Mouse (Mus musculus) layer of hippocampus, adult 11-12 months (tissue): ENCODE data around the gene Dhrs11.

Source experiments
- DNase-seq: peaks from one replicate; pipeline ENCODE4 v3.0.0; 2022; ENCODE audit warnings: low spot score

Dhrs11 gene

DNA sequence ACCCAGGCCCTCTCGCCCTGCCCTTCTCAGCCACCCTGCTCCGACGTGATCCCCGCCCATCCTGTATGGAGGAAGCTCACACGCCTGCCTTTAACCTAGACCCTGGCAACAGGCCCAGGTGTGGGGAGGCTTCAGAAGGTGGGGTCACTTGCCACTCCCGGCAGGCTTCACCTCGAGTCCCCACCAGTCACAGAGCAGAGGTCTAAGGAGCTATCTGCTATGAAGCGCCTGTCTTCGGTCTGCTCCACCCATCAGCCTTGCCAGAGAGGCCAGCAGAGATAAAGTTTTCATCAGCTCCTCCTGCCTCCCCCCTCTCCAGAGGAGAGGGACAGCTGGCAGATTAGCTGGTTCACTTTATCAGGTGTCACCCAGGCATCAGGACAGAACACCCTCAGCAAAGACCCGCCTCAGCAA, 5.3 kb downstream of the Dhrs11 start:
- DNase-seq: no peak

DNA sequence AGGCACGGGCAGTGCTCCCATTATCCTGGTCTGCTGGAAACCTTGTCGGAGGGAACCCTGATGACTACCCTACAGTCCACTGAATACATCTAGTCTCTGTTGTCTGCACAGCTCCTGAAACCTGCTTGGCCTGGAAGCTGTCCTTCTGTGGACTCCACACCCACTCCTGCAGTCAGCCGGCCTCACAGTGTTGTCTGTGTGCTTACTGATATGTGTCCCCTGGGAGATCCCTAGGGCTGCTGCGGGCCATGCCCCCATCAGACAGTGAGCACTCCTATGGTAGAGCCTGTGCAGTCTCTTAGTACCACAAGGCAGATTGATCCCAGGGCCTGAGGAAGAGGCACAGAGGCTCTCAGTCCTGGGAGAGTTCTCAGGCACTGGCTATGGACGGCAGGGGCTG, 6.3 kb downstream of the Dhrs11 start:
- DNase-seq: no peak

DNA sequence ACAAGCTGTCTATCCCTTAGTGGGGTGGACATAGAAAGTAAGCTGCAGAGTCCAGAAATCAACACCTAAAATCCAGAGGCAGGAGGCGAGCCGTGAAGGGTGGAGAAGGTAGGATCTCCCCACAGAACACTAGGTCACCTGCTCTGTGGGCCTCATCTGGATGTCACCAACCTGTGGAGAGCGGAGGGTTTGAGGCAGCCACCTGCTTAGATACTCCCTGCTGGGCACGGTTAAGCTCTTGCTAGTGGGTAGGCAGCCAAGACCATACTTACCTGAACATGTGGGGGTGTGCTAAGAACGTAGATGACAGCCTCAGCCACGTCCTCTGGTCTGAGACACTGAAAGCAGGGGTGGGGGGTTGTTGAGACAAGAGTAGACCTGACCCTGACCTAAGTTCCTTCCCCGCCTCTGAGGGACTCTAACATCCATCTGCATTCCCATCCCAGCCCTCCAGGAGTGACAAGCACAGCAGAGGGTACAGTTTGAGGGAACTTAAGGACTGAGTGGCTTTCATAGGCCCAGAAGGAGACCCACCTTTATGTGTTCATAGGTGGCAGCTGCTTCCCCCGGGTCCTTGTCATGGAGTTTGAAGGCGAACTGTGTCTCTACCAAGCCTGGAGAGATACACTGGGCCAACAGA, 7.5 kb downstream of the Dhrs11 start:
- no peak for DNase-seq

DNA sequence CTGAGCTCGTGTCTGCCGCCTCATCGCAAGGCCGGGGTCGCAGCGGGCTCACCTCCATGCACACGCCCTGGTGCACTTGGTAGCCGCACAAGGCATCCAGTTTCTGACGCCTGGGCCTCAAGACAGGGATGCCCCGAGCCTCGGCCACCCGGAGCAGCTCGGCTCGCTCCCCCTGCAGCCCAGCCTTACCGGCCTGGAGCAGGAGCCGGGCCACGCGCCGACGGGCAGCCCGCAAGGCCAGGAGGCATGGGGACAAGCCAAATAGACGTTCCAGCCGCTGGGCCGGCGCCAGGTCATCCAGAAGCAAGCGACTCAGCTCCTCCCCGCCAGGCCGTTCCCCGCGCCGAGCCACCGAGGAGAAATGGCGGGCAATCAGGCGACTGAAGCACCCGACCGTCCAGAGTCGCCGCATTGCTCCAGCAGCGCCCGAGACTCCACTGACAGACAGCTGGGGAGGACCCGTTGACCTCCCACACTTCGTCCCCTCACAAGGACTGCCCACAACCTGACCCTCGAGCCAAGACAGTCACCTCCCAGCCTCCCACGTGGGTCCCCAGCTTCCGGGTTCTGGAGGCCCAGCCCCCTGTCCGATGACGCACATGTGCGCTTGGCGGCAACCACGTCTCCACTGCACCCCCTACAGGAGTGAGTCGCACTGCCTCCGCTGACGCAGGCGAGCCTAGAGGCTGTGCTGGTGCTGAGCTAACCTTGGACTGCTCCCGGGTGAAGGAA, 9.7 kb downstream of the Dhrs11 start, which contains the start of gene Mrm1:
Gene Mrm1 (minus strand): TSS at position 555 of the 732 bp plus-strand sequence.
- DNase-seq: peak; percentile 94

DNA sequence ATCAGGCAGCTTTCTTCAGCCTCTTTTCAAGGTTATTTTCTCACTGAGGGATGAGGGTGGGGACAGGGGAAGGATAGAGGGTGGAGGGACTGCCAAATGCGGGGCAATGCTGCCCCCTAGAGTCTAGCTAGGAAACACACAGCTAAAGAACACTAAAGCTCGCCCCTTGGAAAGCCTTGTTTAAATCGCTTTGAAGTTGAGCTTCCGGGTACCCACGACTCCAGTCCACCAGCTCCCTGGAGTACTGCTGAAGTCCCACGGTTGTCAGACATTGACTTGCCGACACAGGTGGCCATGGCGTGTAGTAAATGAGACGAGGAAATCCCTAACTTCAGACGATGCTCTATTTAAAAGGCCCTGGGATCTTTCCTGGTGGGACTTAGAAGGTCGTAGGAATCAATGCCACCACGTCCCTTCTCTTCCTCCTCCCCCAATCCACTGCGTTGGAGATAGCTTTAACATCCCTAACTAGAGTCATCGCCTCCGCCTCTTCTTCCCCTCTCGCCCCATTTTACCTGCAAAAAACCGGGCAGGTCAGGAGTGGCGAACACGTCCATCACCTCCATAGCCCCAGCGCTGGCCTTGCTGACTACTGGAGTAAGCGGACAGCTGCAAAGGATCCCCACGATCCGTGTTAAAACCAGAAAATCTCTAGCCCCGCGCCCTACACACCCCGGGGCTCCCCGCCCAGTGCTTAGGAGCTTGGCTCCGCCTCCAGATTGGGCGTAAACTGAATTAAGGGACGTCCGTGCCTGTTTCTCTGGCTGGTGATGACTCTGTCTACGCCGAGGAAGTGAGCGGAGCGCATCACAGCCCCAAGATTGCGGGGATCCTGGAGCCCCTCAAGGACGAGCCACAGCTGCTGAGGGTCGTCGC, 10.5 kb downstream of the Dhrs11 start:
- peak; percentile 74 for DNase-seq

DNA sequence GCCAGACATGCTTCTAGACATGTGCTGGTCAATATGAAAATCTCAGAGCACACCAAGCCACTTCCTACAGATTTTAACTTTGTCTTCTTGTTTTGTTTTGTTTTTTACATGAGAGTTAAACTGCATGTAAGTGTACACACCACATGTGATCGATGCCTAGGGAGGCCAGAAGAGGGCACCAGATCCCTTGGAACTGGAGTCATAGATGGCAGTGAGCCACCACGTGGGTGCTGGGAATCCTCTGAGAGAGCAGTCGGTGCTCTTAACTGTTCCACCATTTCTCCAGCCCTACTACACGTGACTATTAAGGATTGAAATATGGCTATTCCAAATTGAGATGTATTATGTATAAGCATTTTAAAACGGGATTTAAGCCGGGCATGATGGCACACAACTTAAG, 11.4 kb downstream of the Dhrs11 start:
- DNase-seq: no peak

DNA sequence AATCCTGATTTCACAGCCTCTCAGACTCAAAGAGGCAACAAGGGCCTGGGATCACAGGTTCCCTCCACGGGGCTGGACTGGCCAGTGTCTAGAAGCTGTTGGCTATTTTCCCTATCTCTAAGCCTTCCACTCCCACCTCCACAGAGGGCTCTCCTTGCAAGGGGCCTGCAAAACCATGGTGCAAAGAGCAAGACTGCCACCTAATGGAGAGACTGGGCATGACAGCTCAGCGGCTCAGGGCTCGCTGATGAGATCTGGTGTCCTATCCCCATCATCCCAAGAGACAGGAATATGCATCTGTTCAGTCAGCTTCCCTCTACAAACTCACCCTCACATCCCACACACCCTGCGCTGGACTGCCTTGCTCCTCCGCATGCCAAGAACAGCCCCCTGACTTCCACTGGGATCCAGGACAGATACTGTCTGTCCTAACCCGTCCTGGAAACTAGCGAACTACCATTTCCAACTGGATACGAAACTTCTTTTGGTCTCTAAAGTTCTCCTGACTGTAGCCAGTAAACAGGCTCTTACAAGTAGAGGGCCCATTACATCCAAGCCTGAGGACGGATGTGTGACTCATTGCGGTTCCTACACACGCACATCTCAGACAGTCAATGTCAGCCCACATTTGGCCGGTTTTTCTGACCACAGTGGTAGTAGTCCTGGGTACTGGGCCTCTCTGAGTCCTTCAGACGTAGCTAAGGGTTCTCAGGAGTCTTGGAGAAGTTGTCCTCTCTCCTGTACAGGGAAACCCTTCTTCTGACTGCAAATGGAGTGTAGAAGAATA, 14.9 kb downstream of the Dhrs11 start:
- DNase-seq: peak; percentile 77

DNA sequence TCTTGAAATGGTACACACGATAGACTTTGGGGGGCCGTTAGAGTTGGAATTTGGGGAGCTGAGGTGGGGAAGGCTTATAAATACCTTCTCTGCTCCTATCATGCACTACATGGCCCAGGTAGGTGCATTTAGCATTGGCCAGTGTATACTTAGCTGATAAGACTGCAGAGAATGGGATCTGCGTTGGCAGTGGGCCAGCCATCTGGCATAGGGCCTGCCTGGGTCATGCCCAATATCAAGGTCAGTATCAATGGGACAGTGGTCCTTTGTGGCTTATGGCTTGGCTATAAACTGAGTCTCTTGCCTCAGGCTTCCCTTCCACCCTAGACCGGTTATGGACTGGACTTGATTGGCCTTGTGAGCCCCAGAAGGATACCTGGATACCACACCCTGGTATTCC, 24.4 kb downstream of the Dhrs11 start:
- DNase-seq: no peak

DNA sequence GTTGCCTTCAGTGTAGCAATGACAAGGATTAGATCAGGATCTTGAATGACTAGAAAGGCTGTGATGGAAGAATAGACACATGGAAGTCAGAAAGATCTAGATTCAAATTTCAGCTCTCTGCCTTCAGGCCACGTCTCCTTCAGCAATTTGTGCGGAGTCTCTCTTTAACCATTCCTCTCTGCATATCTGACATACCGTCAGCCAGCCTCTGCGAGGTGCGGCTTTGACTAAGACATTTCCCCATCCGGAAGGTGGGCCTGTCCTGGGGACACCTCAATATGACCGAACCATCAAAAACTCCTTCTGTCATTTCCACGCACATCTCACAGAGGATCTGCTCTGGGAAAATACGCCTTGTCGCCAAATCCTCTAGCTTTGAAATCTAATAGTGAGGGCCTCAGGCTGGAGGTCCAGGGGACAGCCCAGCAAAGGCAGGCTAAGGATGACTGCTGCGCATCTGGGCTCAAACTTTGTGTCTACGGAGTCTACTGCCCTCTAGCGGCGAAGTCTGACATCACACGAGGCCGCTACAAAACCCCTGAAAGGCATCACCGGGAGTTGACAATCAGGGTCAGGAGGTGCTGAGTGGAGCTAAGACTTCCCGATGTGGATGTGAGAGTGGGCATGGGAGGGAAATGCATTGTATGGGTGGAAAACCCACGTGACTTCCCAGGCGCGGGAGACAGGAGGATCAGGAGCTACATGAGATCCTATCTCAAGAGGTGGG, 31.0 kb downstream of the Dhrs11 start:
- DNase-seq: peak; percentile 66

DNA sequence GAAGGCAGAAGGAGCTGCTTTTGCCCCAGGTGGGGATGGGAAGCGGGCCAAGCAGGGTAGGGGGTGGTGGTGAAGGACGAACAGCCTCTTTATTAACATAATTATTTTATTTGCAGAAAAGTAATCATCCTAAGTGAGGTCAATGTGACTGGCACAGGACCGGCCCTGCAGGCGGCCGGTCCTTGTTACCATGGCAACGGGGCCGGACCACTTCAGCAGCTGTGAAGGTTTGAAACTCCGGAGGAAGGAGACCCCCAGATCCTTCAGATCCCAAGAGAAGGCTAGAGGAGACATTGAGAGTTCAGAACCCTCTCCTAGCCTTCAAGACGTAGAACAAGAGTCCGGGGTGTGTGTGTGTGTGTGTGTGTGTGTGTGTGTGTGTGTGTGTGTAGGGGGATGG, 31.8 kb downstream of the Dhrs11 start:
- no peak for DNase-seq

DNA sequence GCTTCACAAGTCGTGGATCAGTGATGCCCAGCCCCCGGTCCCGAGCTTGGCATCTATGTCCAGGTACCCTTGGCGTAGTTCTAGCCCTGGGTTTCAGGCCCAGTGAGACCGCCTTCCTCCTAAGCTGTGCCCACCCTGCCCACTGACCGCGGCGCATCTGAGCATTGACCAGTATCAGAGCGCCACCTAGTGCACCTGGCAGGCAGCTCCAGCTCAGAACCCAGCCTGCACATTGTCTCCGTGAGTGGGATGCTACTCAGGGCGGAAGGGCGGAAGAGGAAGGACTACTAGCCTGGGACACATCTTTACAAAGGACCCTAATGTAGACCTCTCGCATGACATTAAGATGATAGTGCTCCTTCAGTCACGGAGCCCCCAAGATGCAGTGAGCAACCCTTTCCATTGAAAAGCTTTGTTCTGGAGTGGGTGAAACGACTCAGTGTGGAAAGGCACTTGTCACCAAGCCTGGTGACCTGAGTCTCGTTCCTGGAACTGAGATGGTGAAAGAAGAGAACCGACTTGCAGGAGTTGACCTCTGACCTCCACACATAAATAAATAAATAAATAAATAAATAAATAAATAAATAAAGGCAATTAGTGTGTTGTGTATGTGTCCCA, 34.2 kb downstream of the Dhrs11 start:
- peak; percentile 78 for DNase-seq

DNA sequence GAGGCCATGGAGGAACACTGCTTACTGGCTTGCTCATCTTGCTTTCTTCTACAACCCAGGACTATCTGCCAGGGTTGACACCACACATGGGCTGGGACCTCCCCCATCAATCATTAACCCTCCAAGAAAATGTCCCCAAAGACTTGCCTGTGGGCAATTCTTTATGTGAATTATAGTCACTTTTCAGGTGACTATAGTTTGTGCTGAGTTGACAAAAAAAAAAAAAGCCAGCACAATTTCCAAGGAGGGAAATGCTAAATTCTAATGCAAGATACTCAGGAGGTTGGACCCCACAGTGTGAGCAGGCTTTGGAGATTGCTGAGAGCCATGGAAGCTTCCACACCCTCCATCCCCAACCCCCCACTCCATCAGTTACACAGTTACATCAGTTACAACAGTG, 35.2 kb downstream of the Dhrs11 start:
- DNase-seq: no peak

DNA sequence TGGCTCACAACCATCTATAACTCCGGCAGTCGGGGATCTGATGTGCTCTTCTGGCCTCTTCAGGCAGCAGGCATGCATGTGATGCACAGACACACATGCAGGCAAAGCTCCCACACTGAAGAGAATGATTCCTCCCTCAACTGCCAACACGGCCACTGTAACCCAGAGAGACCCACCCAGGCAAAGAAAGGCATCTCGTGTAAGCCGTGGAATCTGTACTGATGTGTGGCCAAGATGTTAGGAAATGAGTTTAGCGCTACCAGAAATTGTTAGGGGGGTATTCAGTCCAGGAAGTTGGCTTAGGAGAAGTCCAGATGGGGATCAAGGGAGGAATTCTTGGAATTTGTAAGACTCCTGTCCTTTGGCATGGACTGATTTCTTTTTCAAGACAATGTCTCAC, 38.4 kb downstream of the Dhrs11 start:
- no peak for DNase-seq

DNA sequence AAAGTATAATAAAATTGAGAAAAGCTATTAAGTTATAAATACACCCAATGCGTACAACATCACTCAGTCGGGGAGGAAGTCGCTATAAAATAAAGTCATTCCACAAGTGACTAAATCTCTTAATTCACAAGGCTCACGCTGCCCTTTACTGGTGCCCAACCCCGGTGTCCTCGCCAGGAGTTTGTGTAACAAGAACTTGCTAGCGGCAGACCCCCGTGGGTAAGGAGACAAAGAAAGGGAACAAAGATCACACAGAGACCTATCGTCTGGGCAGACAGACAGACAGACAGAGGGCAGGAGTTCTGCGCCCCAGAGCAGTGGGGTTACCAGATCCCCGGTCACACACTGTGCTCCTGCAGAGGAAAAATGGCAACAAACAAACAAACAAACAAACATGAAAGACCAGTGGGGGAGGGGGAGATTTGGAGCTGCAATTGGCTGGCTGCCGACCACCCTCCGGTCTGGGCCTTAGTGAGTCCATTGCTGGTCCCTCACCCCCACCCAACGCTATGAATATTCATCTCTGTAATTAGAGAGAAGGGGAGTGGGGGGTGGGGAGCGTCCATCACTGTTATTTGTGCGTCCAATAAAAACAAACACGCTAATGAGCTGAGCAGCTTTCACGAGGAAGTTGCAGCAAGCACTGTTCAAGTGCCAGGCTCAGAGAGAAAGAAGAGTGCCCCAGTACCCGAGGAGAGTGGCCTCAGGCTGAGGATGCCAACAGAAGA, 48.5 kb downstream of the Dhrs11 start:
- no peak for DNase-seq

DNA sequence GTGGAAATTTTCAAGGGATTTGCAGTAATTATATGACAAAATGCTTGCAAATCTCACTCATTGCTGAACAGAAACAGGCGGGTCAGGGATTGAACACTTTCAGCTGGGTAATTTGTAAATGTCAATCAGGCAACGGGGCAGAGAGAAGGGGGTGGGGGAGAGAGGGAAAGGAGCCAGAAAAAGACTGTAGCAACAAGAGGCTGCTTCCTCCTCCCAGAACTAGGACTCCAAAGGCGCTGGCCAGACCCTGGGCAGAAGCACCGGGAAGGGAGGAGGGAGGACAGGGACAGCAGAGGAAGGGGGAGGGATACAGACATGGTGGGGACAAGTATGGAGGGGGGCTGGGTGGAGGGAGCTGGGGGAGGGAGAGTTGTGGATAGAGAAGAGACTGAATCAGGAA, 53.2 kb downstream of the Dhrs11 start:
- DNase-seq: no peak

DNA sequence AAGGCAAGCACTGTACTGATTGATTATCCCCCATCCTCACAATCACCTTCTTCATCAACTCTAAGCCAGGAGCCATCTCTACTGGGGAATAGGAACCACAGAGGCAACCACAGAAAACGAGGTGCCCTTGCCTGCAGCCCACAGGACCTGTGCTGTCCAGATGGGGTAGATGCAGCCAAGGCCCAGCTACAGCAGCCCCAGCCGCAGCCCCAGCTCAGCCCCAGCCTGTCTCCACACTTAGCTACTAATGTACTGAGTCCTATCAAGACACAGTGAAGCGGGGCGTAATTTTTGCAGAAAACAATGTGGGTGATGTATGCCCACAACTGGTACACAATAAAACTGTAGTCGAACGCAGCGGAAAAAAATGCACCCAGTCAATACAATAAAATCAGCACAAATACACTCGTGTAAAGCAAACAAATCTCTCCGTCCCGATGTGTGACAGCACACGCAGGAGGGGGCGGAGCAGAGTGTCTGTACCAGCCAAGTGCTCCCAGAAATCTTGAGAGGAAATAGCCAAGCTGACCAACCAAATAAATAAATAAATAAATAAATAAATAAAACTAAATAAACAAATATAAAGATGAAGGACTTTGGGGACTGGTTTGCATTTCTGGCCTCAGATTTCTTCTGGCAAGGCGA, 53.8 kb downstream of the Dhrs11 start:
- no peak for DNase-seq
